Mouse (Mus musculus) skeletal muscle tissue, adult 2 months (tissue): ENCODE data around the gene Cyp2c50.
"Not testable (repeated sequence)": the region's sequence is repeated elsewhere in the genome, so short reads cannot be mapped to it uniquely, and the experiment has no call there.

Experiments used
- DNase-seq: peaks from one replicate; pipeline ENCODE4 v3.0.0-alpha.2; 2012; ENCODE audit warnings: low read depth, low spot score

Gene Cyp2c50

GRCm38 (mm10) chr19:40089421-40089820 is at the start of gene Cyp2c50:
TSS of gene Cyp2c50 (plus strand) at chr19:40089688.
- DNase-seq = not testable (repeated sequence)

GRCm38 (mm10) chr19:40073701-40074100 is 15.8 kb upstream of the Cyp2c50 start, which contains the start of gene Cyp2c54:
TSS of gene Cyp2c54 (minus strand) at chr19:40073827.
- DNase-seq = no peak

- no peak for DNase-seq
Observed at GRCm38 (mm10) chr19:40088381-40088780, 1.1 kb upstream of the Cyp2c50 start.

- DNase-seq = no peak
Observed at GRCm38 (mm10) chr19:40091111-40091510, 1.6 kb downstream of the Cyp2c50 start.

- DNase-seq = not testable (repeated sequence)
Observed at GRCm38 (mm10) chr19:40119624-40120023, 30.1 kb downstream of the Cyp2c50 start.

GRCm38 (mm10) chr19:40125165-40125564 is 35.7 kb downstream of the Cyp2c50 start:
- DNase-seq = not testable (repeated sequence)

- not testable (repeated sequence) for DNase-seq
Observed at GRCm38 (mm10) chr19:40126996-40127395, 37.5 kb downstream of the Cyp2c50 start.
